Mouse (Mus musculus) brain, embryonic 14.5 days (tissue): ENCODE data around the gene Rad51b.

Experiments
- CTCF ChIP-seq: fragments of 200-500 bp; IDR thresholded peaks from 2 replicates; pipeline ENCODE4 v1.5.1; 2012; ENCODE audit warnings: inconsistent platforms, mild to moderate bottlenecking, moderate library complexity, borderline replicate concordance; ENCODE audit not compliant: insufficient read depth, insufficient read length; ENCODE audit errors: extremely low read depth
- POLR2A ChIP-seq: fragments of 200-500 bp; IDR thresholded peaks from 2 replicates; pipeline ENCODE4 v1.6.1; 2012; ENCODE audit warnings: mild to moderate bottlenecking, inconsistent platforms, borderline replicate concordance; ENCODE audit not compliant: poor library complexity, insufficient read depth, insufficient read length, severe bottlenecking; ENCODE audit errors: extremely low read depth

- no peak for TF ChIP-seq POLR2A
- no peak for TF ChIP-seq CTCF
Measured at GRCm38 (mm10) chr12:79683350-79683749, 386.3 kb downstream of the Rad51b start.
